Mouse (Mus musculus): ENCODE measurements around the gene C1ql2.

DNA sequence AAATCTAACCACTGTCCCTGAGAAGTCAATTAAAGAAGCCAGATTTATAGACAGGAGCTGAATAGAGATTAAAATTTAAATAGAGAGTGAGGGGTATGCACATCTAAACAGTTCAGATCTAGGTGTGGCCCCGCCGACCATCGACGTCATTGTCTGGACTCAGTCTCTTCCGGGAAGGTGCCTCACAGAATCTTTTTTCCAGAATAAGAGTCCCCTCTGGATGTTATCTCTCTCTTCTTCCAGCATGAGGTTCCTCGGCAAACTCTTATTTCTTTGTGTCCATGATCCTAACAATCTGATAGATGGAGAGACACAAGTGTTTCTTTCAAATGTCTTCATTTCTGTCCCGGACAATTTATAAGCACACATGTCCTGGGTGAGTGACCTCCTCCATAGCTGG, 33.7 kb downstream of the C1ql2 start:
- no peak for TF ChIP-seq CTCF (conservative IDR thresholded peaks at IDR 0.05; ENCODE audit: insufficient read depth, insufficient read length, low read depth, low read length)
- no peak for TF ChIP-seq POLR2A (IDR thresholded peaks at IDR 0.05; ENCODE audit: low read depth, low read length)
